Mouse (Mus musculus) midbrain, postnatal 0 days (tissue): ENCODE results near the gene Jak2. TPM values are rescaled to one million over a fixed set of nuclear protein-coding genes. Genes with fewer than 3 reads are reported as not detected.
A peak's percentile ranks its signal among the peaks of the same experiment; 100 is the strongest.

Experiments
- ATAC-seq: fragments of 200-750 bp; cut with Nextera tagmentation; 2 replicates; pipeline ENCODE4 v1.8.0; 2017; ENCODE audit warnings: moderate number of reproducible peaks, mild to moderate bottlenecking, moderate TSS enrichment, moderate library complexity; ENCODE audit not compliant: low FRiP score
- DNase-seq: peaks from one replicate; pipeline ENCODE4 v3.0.0-alpha.2; 2015; ENCODE audit warnings: low spot score
- H3K27ac ChIP-seq: fragments of 300-500 bp; sonication (generic); 2 replicates; pipeline ENCODE4 v1.5.1; 2014; ENCODE audit warnings: low read depth, mild to moderate bottlenecking, low read length, mixed read lengths
- H3K27me3 ChIP-seq: fragments of 300-500 bp; sonication (generic); 2 replicates; pipeline ENCODE4 v1.6.1; 2014; ENCODE audit warnings: low read length, control low read depth, mixed read lengths; ENCODE audit not compliant: insufficient read depth
- H3K36me3 ChIP-seq: fragments of 300-500 bp; sonication (generic); 2 replicates; pipeline ENCODE4 v1.6.1; 2014; ENCODE audit warnings: low read length, control low read depth, mixed read lengths; ENCODE audit not compliant: insufficient read depth
- H3K4me1 ChIP-seq: fragments of 300-500 bp; sonication (generic); 2 replicates; pipeline ENCODE4 v1.6.1; 2014; ENCODE audit warnings: mild to moderate bottlenecking, control low read depth, antibody characterized with exemption, low read length, mixed read lengths; ENCODE audit not compliant: insufficient read depth
- H3K4me2 ChIP-seq: fragments of 300-500 bp; sonication (generic); 2 replicates; pipeline ENCODE4 v1.6.1; 2014; ENCODE audit warnings: low read depth, mild to moderate bottlenecking, low read length, mixed read lengths; ENCODE audit not compliant: poor library complexity, severe bottlenecking
- H3K4me3 ChIP-seq: fragments of 300-500 bp; sonication (generic); 2 replicates; pipeline ENCODE4 v1.5.1; 2014; ENCODE audit warnings: low read depth, mild to moderate bottlenecking, low read length, moderate library complexity
- H3K9ac ChIP-seq: fragments of 300-500 bp; sonication (generic); replicated peaks from 2 replicates; pipeline ENCODE4 v1.6.1; 2014; ENCODE audit warnings: mild to moderate bottlenecking, low read length, moderate library complexity, mixed read lengths; ENCODE audit not compliant: poor library complexity, severe bottlenecking
- H3K9me3 ChIP-seq: fragments of 300-500 bp; sonication (generic); 2 replicates; pipeline ENCODE4 v1.6.1; 2016; ENCODE audit warnings: low read length, control low read depth
- CTCF ChIP-seq: IDR thresholded peaks from 2 replicates; pipeline ENCODE4 v1.5.1; 2016; ENCODE audit warnings: antibody characterized with exemption, mild to moderate bottlenecking
- WGBS: fragments of 180-500 bp; shearing (Covaris S2); extraction: QIAGEN DNeasy Blood & Tissue Kit; methylation state at CpG from one replicate; pipeline ENCODE4 v1.1.7; 2014; 5-methylcytosine and 5-hydroxymethylcytosine counted together
- polyA plus RNA-seq: library from polyadenylated mRNA; unstranded; fragments of >200 nt; fragmentation: Nextera tagmentation; extraction: Ambion mirVana; gene quantifications from 2 replicates; pipeline ENCODE4 v1.2.1, GENCODE M21; 2015
- total RNA-seq: library from RNA; depleted of rRNA; stranded (reverse); fragments of >200 nt; gene quantifications from 2 replicates; pipeline ENCODE4 v1.2.3, GENCODE M21; 2014

Jak2 gene
- total and polyA plus RNA-seq, 2 experiments from 2014 or later, result 12.0 to 35.3 TPM

GRCm38 (mm10) chr19:29249933-29250332, 1.7 kb upstream of the Jak2 start:
- peak overlapping the region; percentile 73 for H3K4me2 ChIP-seq
- H3K36me3 ChIP-seq, result no peaks in the 10 kb centered on the region
- peaks cover 17% of the 10 kb centered on the region; the same call in 1 of the 2 replicates for H3K4me1 ChIP-seq
- no peak for TF ChIP-seq CTCF
- no peaks in the 10 kb centered on the region for H3K27me3 ChIP-seq
- H3K9ac ChIP-seq, result peak overlapping the region; percentile 87
- H3K4me3 ChIP-seq, result peak overlapping the region; percentile 95
- H3K27ac ChIP-seq, result peak overlapping the region; percentile 94
- no peak for ATAC-seq
- DNase-seq, result no peak
- H3K9me3 ChIP-seq, result no peaks in the 10 kb centered on the region
- WGBS, result 28% methylated on average over 4 of the region's 4 CpGs

GRCm38 (mm10) chr19:29251958-29252801, 552 bp downstream of the Jak2 start:
- DNase-seq (peak; percentile 45), ATAC-seq (peak; percentile 53)
- no peak for TF ChIP-seq CTCF
- peak overlapping the region; percentile 94 for H3K27ac ChIP-seq
- peak overlapping the region; percentile 87 for H3K9ac ChIP-seq
- peak overlapping the region; percentile 95 for H3K4me3 ChIP-seq
- peaks cover 18% of the 10 kb centered on the region; the same call in 1 of the 2 replicates for H3K4me1 ChIP-seq
- under 1% methylated on average over 44 of the region's 44 CpGs for WGBS
- H3K9me3 ChIP-seq, result no peaks in the 10 kb centered on the region
- peak overlapping the region; percentile 73 for H3K4me2 ChIP-seq
- no peaks in the 10 kb centered on the region for H3K36me3 ChIP-seq
- H3K27me3 ChIP-seq, result no peaks in the 10 kb centered on the region

GRCm38 (mm10) chr19:29252831-29253545, 1.4 kb downstream of the Jak2 start:
- ATAC-seq (no peak), DNase-seq (no peak)
- TF ChIP-seq CTCF, result no peak
- Histone ChIP-seq H3K4me2 (peak overlapping the region; percentile 73), H3K27me3 (no peaks in the 10 kb centered on the region), H3K27ac (peak overlapping the region; percentile 94), H3K9me3 (no peaks in the 10 kb centered on the region), H3K4me3 (peak overlapping the region; percentile 95), H3K9ac (peak overlapping the region; percentile 87), H3K4me1 (peaks cover 18% of the 10 kb centered on the region; the same call in 1 of the 2 replicates), H3K36me3 (no peaks in the 10 kb centered on the region)
- 16% methylated on average over 10 of the region's 10 CpGs for WGBS

- peak; percentile 93 for DNase-seq
- H3K4me2 ChIP-seq, result peak overlapping the region; percentile 73
- TF ChIP-seq CTCF, result peak; percentile 99
- 3% methylated on average over 9 of the region's 9 CpGs for WGBS
- peak overlapping the region; percentile 95 for H3K4me3 ChIP-seq
- 0 out of 2 replicates have a peak, but pooled peaks cover 3% of the 10 kb centered on the region for H3K36me3 ChIP-seq
- H3K9ac ChIP-seq, result no peak overlapping the region
- peak overlapping the region; percentile 43; the same call in 1 of the 2 replicates for H3K27ac ChIP-seq
- no peaks in the 10 kb centered on the region for H3K9me3 ChIP-seq
- peak; percentile 33; the same call in 1 of the 2 replicates for ATAC-seq
- peaks cover 15% of the 10 kb centered on the region; the same call in 1 of the 2 replicates for H3K4me1 ChIP-seq
- H3K27me3 ChIP-seq, result no peaks in the 10 kb centered on the region
These were observed 2.1 kb downstream of the Jak2 start for GRCm38 (mm10) chr19:29253728-29254127.

- Histone ChIP-seq H3K27me3 (no peaks in the 10 kb centered on the region), H3K4me3 (peak overlapping the region; percentile 95; the same call in 1 of the 2 replicates), H3K9me3 (no peaks in the 10 kb centered on the region), H3K4me2 (peak overlapping the region; percentile 73), H3K4me1 (peaks cover 8% of the 10 kb centered on the region; the same call in 1 of the 2 replicates), H3K27ac (0 out of 2 replicates have a peak overlapping the region, but pooled peaks have one; percentile 7), H3K9ac (0 out of 2 replicates have a peak overlapping the region, but pooled peaks have one; percentile 24), H3K36me3 (0 out of 2 replicates have a peak, but pooled peaks cover 3% of the 10 kb centered on the region)
- peak; percentile 28 for DNase-seq
- no peak for ATAC-seq
- no peak for TF ChIP-seq CTCF
- WGBS, result 9% methylated on average over 4 of the region's 4 CpGs
These were observed 3.0 kb downstream of the Jak2 start for GRCm38 (mm10) chr19:29254671-29255070.
